Mouse (Mus musculus) midbrain, embryonic 10.5 days (tissue): ENCODE measurements around the gene Casp7. TPM values are rescaled to one million over a fixed set of nuclear protein-coding genes. Genes with fewer than 3 reads are reported as not detected.

Experiments used
- DNase-seq: peaks from one replicate; pipeline ENCODE4 v3.0.0-alpha.2; 2017; ENCODE audit warnings: low spot score
- H3K27ac ChIP-seq: fragments of 300-500 bp; sonication (generic); replicated peaks from 2 replicates; pipeline ENCODE4 v1.5.1; 2016; ENCODE audit warnings: mild to moderate bottlenecking
- H3K27me3 ChIP-seq: fragments of 300-500 bp; sonication (generic); 2 replicates; pipeline ENCODE4 v1.6.1; 2016; ENCODE audit warnings: low read depth, mild to moderate bottlenecking; ENCODE audit not compliant: poor library complexity, severe bottlenecking
- H3K36me3 ChIP-seq: fragments of 300-500 bp; sonication (generic); 2 replicates; pipeline ENCODE4 v1.6.1; 2016; ENCODE audit warnings: mild to moderate bottlenecking, moderate library complexity
- H3K4me1 ChIP-seq: fragments of 300-500 bp; sonication (generic); 2 replicates; pipeline ENCODE4 v1.6.1; 2016
- H3K4me3 ChIP-seq: fragments of 300-500 bp; sonication (generic); 2 replicates; pipeline ENCODE4 v1.5.1; 2016; ENCODE audit warnings: mild to moderate bottlenecking, moderate library complexity
- H3K9me3 ChIP-seq: fragments of 300-500 bp; sonication (generic); replicated peaks from 2 replicates; pipeline ENCODE4 v1.6.1; 2016; ENCODE audit warnings: mild to moderate bottlenecking
- WGBS: fragments of 180-500 bp; shearing (Covaris S2); methylation state at CpG from one replicate; pipeline ENCODE4 v1.1.7; 2016; 5-methylcytosine and 5-hydroxymethylcytosine counted together
- polyA plus RNA-seq: library from polyadenylated mRNA; unstranded; fragments of >200 nt; fragmentation: Nextera tagmentation; extraction: Ambion mirVana; gene quantifications from 2 replicates; pipeline ENCODE4 v1.2.1, GENCODE M21; 2016

Casp7 gene
- polyA plus RNA-seq, 1 experiment from 2014 or later = 14.7 TPM

GRCm38 (mm10) chr19:56418404-56418803 is 21.5 kb downstream of the Casp7 start:
- no peak for DNase-seq
- H3K27me3 ChIP-seq = no peaks in the 10 kb centered on the region
- H3K9me3 ChIP-seq = no peaks in the 10 kb centered on the region
- no peak overlapping the region for H3K4me3 ChIP-seq
- 94% methylated on average over 4 of the region's 4 CpGs for WGBS
- H3K27ac ChIP-seq = no peak overlapping the region
- no peaks in the 10 kb centered on the region for H3K36me3 ChIP-seq
- H3K4me1 ChIP-seq = peaks cover 3% of the 10 kb centered on the region; the same call in 1 of the 2 replicates

- H3K27ac ChIP-seq = no peak overlapping the region
- DNase-seq = no peak
- H3K4me3 ChIP-seq = no peak overlapping the region
- no peaks in the 10 kb centered on the region for H3K27me3 ChIP-seq
- no peaks in the 10 kb centered on the region for H3K36me3 ChIP-seq
- H3K4me1 ChIP-seq = peaks cover 4% of the 10 kb centered on the region; the same call in 1 of the 2 replicates
- WGBS = 73% methylated on average over 9 of the region's 9 CpGs
- no peaks in the 10 kb centered on the region for H3K9me3 ChIP-seq
Measured at GRCm38 (mm10) chr19:56419452-56419851, 22.5 kb downstream of the Casp7 start.

- WGBS = 93% methylated on average over 3 of the region's 3 CpGs
- no peak overlapping the region for H3K4me3 ChIP-seq
- no peak overlapping the region for H3K27ac ChIP-seq
- H3K9me3 ChIP-seq = no peaks in the 10 kb centered on the region
- H3K4me1 ChIP-seq = peaks cover 7% of the 10 kb centered on the region
- no peak for DNase-seq
- 0 out of 2 replicates have a peak, but pooled peaks cover 3% of the 10 kb centered on the region for H3K27me3 ChIP-seq
- H3K36me3 ChIP-seq = no peaks in the 10 kb centered on the region
Measured at GRCm38 (mm10) chr19:56420345-56420744, 23.4 kb downstream of the Casp7 start.

GRCm38 (mm10) chr19:56422476-56423338 is 25.8 kb downstream of the Casp7 start:
- DNase-seq = peak; percentile 75
- Histone ChIP-seq H3K27ac (no peak overlapping the region), H3K27me3 (0 out of 2 replicates have a peak, but pooled peaks cover 3% of the 10 kb centered on the region), H3K36me3 (no peaks in the 10 kb centered on the region), H3K4me1 (peaks cover 18% of the 10 kb centered on the region), H3K9me3 (no peaks in the 10 kb centered on the region), H3K4me3 (no peak overlapping the region)
- 44% methylated on average over 14 of the region's 14 CpGs for WGBS

GRCm38 (mm10) chr19:56423370-56423769 is 26.4 kb downstream of the Casp7 start:
- no peak for DNase-seq
- 73% methylated on average over 12 of the region's 12 CpGs for WGBS

GRCm38 (mm10) chr19:56424606-56425395 is 27.9 kb downstream of the Casp7 start:
- 90% methylated on average over 17 of the region's 17 CpGs for WGBS
- Histone ChIP-seq H3K9me3 (no peaks in the 10 kb centered on the region), H3K36me3 (no peaks in the 10 kb centered on the region), H3K27ac (no peak overlapping the region), H3K4me3 (no peak overlapping the region), H3K27me3 (0 out of 2 replicates have a peak, but pooled peaks cover 3% of the 10 kb centered on the region), H3K4me1 (peaks cover 18% of the 10 kb centered on the region)
- DNase-seq = no peak

More at GRCm38 (mm10) chr19:56423370-56423769, 26.4 kb downstream of the Casp7 start:
- H3K9me3 ChIP-seq = no peaks in the 10 kb centered on the region
- H3K4me3 ChIP-seq = no peak overlapping the region
- peaks cover 18% of the 10 kb centered on the region for H3K4me1 ChIP-seq
- no peaks in the 10 kb centered on the region for H3K36me3 ChIP-seq
- no peak overlapping the region for H3K27ac ChIP-seq
- H3K27me3 ChIP-seq = 0 out of 2 replicates have a peak, but pooled peaks cover 3% of the 10 kb centered on the region

GRCm38 (mm10) chr19:56425492-56425891 is 28.6 kb downstream of the Casp7 start:
- DNase-seq = no peak
- Histone ChIP-seq H3K4me3 (no peak overlapping the region), H3K4me1 (peaks cover 18% of the 10 kb centered on the region), H3K27ac (peak overlapping the region; percentile 33; the same call in 1 of the 2 replicates), H3K27me3 (0 out of 2 replicates have a peak, but pooled peaks cover 3% of the 10 kb centered on the region), H3K36me3 (no peaks in the 10 kb centered on the region), H3K9me3 (no peaks in the 10 kb centered on the region)
- 66% methylated on average over 9 of the region's 9 CpGs for WGBS

GRCm38 (mm10) chr19:56430369-56430768 is 33.4 kb downstream of the Casp7 start:
- Histone ChIP-seq H3K4me1 (peaks cover 11% of the 10 kb centered on the region; the same call in 1 of the 2 replicates), H3K27ac (no peak overlapping the region), H3K36me3 (no peaks in the 10 kb centered on the region), H3K27me3 (no peaks in the 10 kb centered on the region), H3K9me3 (no peaks in the 10 kb centered on the region), H3K4me3 (no peak overlapping the region)
- 78% methylated on average over 8 of the region's 8 CpGs for WGBS
- DNase-seq = no peak

- Histone ChIP-seq H3K4me1 (no peaks in the 10 kb centered on the region), H3K27me3 (no peaks in the 10 kb centered on the region), H3K36me3 (no peaks in the 10 kb centered on the region), H3K9me3 (no peaks in the 10 kb centered on the region), H3K27ac (no peak overlapping the region), H3K4me3 (no peak overlapping the region)
- no peak for DNase-seq
- WGBS = 77% methylated on average over 10 of the region's 10 CpGs
Measured at GRCm38 (mm10) chr19:56432706-56433105, 35.8 kb downstream of the Casp7 start.

GRCm38 (mm10) chr19:56433581-56433980 is 36.7 kb downstream of the Casp7 start:
- H3K4me1 ChIP-seq = no peaks in the 10 kb centered on the region
- H3K27ac ChIP-seq = no peak overlapping the region
- no peaks in the 10 kb centered on the region for H3K9me3 ChIP-seq
- no peak for DNase-seq
- no peak overlapping the region for H3K4me3 ChIP-seq
- no peaks in the 10 kb centered on the region for H3K27me3 ChIP-seq
- H3K36me3 ChIP-seq = no peaks in the 10 kb centered on the region
- WGBS = 93% methylated on average over 7 of the region's 7 CpGs

GRCm38 (mm10) chr19:56436380-56436779 is 39.5 kb downstream of the Casp7 start:
- no peaks in the 10 kb centered on the region for H3K36me3 ChIP-seq

GRCm38 (mm10) chr19:56438357-56439071 is 41.6 kb downstream of the Casp7 start:
- Histone ChIP-seq H3K4me3 (no peak overlapping the region), H3K27ac (no peak overlapping the region), H3K36me3 (no peaks in the 10 kb centered on the region), H3K9me3 (no peaks in the 10 kb centered on the region), H3K4me1 (no peaks in the 10 kb centered on the region; the same call in 1 of the 2 replicates), H3K27me3 (no peaks in the 10 kb centered on the region)
- 90% methylated on average over 7 of the region's 7 CpGs for WGBS
- no peak for DNase-seq

More at GRCm38 (mm10) chr19:56436380-56436779, 39.5 kb downstream of the Casp7 start:
- Histone ChIP-seq H3K4me3 (no peak overlapping the region), H3K4me1 (no peaks in the 10 kb centered on the region), H3K27ac (no peak overlapping the region), H3K27me3 (no peaks in the 10 kb centered on the region), H3K9me3 (no peaks in the 10 kb centered on the region)
- 89% methylated on average over 13 of the region's 13 CpGs for WGBS
- no peak for DNase-seq
